Mouse (Mus musculus) embryo, embryonic 10 days (tissue): ENCODE data around the gene Cd9.
"Not testable (repeated sequence)": the region's sequence is repeated elsewhere in the genome, so short reads cannot be mapped to it uniquely, and the experiment has no call there.

ENCODE experiments used
- DNase-seq: peaks from one replicate; pipeline ENCODE4 v3.0.0-alpha.2; 2015; ENCODE audit warnings: low spot score

Gene Cd9

DNA sequence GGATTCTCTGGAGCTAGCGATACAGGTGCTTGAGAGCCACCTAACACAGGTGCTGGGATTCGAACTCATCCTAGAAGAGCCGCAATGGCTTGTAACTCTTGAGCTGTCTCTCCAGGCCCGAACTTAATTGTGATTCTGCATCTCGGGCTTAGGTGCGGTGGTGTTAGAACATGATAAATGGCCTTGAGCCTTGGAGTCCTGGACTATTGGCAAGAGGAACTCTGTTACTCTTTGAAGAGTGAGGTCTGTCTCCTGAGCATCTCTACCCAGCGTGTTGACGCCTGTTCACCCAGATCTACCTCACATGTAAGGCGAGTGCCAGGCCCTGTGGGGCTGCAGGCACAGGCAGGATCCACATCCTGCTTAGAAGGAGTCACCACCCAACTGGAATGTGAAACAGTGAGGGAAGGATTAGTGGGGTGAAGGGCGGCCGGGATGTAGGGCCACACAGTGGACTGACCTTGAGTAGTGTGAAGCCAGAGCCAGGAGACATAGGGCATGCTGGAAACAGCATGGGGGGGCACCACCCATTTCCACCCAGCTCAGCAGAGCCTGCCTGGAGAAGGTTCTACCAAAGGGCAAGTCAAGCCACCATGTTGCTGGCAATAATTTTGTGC is 8.7 kb upstream of the Cd9 start:
- no peak for DNase-seq

DNA sequence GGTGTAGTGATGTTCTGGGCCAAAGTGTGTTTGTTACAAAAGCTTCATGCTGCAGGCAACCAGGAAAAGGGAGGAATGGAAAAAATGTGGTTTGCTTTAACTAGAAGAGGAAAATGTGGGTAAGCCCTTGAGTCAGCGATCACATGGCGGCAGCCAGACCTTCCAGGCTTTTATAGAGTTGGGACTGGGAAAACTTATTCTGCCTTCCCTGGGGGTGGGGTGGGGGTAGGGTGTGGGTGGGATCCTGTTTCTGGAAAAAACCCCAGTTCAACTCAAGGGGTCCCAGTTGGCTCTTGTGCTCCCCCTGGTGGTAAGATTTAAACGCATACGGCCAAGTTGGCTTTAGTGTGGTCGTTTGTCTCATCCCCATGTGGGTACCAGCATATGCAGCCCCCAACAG is 3.5 kb upstream of the Cd9 start:
- peak; percentile 72 for DNase-seq

DNA sequence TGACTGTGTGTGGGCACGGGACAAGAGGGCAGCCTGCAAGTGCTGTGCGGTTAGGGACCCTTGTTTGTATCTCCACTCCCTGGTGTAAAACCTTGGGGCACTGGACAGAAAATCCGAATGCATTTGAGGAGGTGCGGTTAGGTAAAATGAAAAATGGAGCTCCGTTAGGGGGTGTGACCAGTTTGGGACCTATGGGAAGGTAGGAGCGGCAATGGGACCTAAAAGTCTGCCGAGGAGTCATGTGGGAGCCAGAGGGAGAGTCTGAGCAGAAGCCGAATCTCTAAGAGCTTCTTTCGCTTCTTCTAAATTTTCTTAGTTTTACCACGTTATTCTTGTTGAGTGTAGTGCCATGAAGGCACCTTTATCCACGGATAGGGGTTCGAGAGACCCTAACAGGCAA is 1.8 kb upstream of the Cd9 start:
- no peak for DNase-seq

DNA sequence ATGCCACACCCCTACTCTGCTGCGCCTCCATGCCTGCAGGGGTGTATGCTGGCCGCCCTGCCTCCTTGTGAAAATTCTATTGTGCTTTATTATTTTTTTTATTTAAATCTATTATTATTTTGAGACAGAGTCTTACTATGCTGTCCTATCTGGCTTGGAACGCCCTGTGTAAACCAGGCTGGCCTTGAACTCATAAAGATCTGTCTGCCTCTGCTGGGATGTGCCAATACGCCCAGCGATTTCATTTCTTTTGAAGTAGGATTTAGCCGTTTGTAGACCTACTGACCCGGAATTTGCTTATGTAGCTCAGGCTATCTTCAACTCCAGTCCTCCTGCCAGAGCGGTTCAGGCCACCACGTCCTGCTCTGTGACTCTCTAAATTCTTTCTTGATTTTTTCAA is 770 bp upstream of the Cd9 start:
- no peak for DNase-seq

DNA sequence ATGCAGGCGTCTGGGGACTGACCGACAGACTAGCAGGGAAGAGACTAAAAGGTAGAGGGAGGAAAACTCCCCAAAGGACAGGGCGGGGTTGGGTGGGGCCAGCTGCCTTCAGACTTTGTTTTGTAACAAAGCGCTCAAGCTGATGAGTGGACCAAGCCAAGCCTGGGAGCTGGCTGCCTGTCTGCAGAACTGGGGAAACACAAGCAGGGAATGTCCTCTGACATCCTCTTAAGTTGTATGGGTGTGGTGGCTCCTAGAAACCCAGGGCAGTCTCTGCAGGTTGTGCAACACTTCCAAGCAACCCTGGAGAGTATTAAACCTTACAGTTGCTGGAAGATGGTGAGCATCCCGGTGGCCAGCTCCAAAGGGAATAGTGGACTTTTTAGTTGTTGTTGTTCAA is 1.4 kb downstream of the Cd9 start:
- no peak for DNase-seq

DNA sequence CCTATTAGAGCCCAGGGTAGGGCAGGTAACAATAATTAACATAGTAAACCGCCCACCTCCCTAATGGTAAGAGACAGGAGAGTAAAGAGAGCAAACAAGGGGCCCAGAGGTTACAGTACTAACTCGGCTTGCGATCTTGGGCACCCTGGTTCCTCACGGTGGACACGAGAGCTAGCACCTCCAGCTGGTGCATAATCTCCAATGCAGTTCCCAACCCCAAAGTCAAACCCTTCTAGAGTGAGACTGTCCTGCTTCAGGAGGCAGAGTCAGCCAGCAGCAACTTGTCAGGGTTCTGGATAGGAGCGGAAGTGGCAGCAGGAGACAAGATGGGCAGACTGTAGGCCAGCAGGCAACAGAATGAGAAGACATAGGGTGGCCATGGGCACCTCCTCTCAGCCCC is 1.9 kb downstream of the Cd9 start:
- no peak for DNase-seq

DNA sequence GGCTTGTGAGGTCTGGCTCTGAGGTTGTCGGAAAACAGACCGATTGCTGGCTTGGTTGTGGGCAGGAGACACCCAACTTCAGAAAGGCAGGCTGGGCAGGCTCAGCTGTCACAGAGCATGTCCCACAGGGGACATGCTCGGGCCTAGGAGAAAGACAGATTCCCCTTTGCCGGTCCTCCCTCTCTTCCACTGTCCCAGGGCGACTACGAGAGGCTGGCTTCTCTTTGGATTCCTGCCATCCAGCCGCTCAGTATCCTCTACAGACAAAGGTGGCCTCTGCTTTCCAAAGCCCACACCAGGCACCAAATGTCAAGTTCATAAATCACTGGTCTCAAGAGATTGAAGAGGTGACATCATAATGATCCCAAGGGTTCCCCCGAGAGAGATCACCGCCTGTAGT is 2.6 kb downstream of the Cd9 start:
- no peak for DNase-seq

DNA sequence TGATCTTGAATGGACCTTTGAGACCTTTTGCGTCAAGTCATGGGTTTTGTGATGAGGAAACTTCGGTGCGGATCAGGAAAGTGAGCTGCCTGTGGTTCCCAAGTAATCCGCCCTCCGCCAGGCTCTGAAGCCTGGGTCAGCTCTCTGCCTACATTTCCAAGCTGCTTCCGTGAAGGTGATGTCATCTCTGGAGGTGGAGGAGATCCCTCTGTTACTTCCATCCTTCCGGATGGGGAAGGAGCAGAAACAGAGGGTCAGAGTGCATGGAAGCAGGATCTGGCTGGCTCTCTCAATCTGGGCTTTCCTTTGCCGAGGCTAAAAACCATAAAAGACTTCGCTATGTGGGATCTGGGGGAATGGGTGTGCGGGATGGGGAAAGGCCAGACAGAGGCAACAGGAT is 3.2 kb downstream of the Cd9 start:
- no peak for DNase-seq

DNA sequence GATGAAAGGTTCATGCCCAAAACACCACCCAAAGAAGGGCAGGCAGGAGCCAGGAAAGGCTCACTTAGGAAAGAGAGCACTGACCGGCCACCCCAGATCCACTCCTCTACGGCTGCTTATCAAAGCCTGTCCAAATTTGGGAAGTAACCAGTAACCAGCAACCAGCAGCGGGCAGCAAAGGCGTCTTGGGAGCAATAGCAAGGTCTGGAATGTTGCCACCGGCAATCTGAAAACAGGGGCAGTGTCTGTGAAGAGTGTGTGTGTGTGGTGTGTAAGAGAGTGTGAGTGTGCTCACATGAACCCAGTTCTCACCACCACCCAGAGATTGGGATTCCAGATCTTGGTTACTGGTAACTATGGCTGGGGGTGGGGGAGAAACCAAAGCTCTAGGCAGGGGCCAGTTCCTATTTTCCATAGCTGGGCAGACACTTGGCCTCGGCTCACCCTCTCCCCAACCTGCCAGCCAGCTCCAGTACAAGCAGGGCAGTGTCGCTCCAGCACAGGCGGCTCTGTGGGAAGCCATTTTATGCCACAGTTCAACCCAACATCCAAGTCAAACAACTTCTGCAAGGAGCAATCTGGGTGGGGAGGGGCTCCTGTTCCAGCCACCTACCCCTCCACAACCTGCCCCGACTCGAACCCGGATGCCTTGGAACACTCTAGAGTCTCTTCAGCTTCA is 4.6 kb downstream of the Cd9 start:
- DNase-seq, result no peak

DNA sequence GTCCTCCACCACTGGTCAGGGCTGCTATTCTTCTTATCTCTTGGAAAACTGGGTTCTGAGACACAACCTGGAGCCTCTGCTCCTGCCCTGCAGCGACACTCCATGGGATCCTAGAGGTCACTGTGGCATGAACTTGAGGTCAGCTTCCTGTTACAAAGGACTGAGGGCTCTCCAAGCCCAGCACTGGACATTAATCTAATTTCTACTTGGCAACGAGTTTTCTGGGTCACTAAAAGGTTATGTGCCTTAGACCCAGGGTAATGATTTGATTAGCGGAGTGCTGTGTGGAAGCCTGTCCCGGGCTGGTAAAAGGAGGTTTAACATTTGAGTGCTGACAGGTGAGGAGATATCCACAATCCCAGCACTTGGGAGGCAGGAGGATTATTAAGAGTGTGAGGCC is 9.0 kb downstream of the Cd9 start:
- DNase-seq, result peak; percentile 60

DNA sequence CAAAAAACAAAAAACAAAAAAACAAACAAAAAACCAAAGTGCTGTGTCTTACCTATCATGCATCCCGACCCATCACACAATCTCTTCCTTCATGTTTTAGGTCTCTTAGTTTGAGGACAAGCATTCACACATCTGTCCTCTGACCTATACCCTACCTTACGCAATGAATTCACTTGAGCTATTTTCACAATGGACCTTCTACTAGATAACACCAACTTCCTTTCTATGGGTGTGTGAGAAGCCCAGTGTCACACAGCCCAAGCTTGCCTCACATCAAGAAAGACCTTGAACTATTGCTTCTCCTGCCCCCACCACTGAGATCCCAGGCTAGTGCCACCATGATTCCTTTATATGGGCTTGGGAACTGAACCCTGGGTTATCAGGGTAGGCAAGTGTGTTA is 9.9 kb downstream of the Cd9 start:
- no peak for DNase-seq

DNA sequence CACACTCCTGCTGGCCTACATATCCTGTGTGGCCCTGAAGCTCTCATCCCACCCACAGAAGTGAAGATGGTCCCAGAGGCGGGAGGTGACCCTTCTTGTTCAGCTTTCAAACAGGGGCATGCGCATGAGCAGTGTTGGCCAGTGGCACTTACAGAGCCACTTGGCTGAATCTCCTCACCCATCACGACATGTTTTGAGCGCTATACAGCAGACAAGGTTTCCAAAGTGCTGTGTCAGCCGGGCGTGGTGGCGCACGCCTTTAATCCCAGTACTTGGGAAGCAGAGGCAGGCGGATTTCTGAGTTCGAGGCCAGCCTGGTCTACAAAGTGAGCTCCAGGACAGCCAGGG is 10.3 kb downstream of the Cd9 start:
- DNase-seq, result not testable (repeated sequence)

DNA sequence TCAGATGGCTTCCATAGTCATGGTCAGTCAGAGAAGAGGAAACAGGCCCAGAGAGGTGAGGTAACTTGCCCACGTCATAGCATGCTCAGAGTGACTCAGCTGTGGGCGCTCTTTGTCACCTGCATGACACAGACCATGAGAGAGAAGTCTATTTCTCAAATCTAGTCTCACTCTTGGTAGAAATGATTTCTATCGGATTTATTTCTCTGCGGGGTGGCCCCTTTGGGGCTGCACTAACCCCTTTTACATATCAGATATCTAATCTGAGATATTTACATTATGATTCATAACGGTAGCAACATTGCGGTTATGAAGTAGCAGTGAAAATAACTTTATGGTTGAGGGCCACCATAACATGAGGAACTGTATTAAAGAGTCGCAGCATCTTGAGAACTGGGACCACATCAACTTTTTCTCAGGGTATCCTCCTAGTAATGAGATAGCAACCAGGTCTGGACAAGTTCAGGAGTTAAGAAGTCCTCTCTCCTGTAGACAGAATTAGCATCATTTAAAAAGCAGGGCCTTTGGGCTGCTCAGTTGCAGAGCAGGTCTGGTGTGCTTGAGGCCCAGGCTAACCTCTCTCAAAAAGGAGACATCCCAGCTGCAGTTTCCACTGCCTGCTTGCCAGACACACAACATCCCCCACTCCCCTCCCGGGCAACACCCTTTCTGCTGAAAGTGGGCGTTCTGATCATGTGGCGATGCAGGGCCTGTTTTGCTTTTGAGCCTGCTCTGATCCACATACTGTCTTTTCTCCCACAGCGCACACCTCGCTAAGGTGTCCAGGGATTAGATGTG is 10.9 kb downstream of the Cd9 start:
- DNase-seq, result no peak

DNA sequence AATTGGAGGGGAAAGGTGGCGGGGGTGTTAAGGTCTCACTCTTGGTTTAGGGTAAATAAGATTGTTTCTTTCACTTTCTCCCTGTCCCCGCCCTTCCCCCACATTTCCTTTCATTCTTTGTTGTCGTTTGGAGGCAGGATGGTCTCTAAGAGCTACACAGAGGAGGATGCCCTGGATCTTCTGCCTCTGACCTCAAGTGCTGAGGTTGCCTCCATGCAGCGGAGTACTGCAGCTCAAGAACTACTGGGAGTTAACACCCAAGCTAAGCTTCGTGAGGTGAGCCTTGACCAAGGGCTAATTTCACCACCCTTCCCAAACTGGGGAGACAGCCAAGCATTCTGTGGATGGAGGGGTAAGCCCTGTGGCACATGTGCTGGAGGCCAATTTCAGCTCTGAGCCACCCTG is 12.2 kb downstream of the Cd9 start:
- DNase-seq, result no peak

DNA sequence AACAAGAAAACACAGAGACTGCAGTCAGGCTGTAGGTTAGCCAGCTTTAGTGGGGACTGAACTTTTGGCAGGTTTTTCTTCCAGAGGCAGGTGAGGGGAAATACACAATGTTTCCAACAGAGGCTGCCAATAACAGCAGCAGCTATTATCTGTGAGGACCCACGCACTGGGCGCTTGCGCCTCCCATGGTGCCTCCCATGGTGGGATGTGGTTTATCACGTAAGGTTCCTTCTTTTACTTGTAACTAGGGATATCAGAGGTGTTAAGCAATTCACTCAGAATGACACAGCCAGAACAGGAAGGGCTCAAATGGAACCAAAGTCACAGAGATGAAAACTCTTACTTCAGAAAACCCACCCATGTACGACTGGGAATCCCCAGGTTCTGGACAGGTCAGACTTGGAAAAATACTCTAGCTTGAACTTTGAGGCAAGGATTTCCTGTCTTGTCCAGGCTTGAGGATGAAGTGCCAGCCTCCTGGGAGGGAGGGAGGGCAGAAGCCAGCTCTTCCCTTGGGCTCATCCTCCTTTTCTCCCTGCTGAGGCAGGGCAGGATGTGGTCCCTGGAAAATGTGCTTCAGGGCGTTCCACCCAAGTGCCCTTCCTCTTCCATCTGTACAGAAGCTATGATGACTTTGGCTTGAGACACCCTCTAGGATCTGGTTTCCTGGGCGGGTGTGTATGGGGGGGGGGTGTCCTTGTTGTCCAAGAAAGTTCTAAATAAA is 12.8 kb downstream of the Cd9 start:
- no peak for DNase-seq

DNA sequence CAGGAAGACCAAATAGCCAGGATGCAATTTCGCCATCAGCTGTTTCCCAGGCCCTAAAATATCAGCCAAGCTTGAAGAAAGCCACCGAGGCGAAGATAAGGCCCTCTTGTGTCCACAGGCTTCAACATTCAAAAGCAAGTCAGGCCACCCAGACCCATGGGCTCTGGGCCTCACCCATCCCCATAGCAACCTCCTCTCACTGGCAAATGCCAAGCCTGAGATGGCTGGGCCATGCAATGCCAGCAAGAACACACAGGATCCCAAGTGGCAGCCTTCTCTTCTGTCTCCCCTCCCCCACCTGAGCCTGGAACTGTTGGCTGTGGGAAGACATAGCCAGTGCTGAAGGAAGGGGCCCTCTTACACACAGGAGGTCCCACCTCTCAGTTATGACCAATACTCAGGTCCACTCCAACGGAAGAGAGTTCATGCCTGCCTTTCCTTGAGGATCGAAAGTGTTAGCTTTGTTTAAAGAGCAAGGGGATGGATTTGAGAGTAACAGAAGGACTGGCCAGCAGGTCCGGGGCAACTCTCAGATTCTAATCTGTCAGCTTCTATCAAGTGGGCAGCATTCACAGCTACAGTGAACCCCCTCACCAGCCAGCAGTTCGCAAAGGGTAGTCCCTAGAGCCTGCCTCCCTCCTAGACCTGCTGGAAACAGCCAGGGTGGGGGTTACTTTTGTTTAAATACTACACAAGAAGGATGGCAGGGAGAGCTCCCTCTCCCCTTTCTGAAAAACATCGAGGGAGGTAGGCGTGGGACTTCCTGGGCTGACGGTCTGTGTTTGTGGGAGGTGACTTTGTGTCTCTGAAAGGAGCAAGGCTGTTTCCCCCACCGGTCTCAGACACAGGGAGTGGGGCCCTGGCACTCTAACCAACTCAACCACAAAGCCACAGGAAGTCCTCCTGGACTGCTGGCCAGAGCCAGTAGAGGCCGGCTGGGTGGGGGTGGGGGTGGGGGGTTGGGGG is 13.9 kb downstream of the Cd9 start:
- DNase-seq, result no peak

DNA sequence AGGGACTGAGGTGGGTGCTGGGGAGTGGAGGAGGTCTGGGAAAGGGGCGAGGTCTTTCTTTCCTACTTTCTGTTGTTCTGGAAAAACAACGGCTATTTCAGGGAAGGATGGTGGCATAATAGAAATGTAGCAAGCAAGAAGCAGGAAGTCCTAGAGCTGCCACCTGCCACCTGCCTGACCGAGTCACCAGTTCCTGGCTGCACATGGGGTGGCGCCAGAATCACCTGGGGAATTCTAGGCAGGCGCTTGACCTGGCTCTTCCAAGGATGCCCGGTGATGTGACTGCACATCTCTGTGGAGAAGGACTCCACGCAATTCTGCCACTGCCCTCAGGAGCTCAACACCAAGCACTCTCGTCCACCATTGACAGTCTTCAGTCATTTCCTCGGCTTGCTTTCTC is 15.2 kb downstream of the Cd9 start:
- no peak for DNase-seq

DNA sequence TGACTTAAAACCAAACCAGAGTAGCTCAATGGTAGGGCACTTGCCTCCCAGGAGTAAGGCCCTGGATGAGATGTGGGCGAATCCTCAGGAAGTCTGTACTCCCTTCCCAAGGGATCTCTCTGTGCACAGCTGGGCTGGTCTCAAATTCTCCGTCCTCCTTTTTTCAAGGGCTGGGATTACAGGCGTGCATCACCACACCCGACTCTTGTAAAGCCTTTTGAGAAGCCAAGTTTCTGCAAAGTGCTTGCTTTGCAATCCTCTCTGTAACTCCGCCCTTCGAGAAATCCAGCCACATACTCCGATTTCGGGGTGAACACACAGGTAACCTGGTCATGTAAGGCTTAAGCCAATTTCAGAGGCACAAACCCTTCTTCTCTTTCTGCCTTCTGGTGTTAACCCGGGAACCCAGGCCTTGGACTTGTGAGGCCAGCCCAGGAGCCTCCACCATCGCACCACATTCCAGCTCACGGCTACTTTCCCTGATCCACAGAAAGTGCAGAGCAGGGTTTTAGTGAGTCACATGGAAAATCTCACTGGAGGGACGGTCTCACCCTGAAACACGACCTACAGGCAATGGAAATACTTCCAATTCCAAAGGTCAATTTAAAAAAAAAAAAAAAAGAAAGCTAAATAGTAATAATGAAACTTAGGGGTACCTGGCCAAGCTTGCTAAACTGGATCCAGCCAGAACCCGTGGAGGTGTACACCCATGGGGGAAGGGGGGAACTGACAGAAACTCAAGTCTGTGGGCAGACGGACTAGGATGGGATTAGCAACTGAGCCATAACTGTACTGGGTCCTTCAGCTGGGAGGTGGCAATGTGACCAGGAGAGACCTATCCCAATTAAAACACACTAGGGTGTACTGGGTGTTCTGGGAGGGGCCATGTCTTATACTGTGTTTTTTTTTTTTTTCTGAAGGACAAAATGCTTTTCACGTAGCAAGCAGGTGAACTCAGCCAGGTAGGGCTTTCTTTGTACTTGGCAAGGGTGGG is 16.2 kb downstream of the Cd9 start:
- DNase-seq, result no peak

DNA sequence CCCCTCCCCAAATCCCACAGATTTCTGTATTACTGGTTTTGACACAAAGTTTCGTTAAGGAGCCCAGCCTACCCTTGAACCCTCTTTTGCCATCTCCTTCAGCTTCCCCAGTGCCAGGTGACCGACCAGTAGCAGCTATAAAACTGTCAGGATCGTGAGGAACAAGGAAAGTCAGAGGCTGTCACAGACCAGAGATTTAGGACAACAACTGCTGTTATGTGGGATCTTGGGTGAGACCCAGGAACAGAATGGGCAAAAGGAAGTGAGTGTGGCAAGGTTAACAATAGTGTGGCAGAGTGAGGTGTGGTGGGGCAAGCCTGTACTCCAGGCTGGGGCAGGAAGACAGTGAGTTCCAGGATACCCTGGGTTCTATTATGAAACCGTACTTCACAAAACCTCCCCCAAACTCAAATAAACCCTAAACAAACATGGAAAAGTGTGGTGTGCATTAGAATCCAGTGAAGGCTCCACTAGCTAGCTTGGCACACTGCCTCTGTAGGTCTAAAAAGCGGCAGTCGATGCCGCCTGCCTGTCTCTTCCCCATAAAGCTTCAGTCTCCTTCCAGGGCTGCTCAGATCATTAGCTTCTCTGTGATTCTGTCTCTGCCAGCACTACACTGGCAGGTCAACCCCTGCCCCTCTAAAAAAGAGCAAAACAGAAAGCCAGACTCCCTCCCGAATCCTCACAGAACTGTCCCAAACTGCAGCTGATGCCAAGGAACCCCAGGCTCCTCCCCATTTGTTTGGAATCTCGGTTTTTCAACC is 17.6 kb downstream of the Cd9 start:
- DNase-seq, result no peak

DNA sequence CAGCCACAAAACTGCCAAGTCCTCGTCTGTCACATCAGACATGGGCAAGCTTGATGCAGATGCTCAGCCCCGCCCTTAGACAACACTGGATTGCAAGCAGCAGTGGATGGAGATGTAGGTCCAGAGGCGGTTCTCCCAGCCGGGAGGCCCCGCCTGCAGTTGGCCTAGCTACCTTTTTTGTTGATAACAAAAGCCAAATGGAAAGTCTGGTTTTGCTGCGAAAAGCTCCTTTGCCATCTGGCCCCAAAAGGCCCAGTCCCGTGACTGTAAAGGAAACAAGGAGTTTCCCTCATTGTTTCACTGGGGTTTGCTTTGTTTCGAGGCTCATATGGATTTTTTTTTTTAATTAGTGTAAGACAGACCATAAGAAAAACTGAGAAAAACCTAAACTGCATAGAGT is 18.5 kb downstream of the Cd9 start:
- DNase-seq, result no peak
